9 mouse cellular contexts compared by ENCODE assay signal in the genomic region with DNA sequence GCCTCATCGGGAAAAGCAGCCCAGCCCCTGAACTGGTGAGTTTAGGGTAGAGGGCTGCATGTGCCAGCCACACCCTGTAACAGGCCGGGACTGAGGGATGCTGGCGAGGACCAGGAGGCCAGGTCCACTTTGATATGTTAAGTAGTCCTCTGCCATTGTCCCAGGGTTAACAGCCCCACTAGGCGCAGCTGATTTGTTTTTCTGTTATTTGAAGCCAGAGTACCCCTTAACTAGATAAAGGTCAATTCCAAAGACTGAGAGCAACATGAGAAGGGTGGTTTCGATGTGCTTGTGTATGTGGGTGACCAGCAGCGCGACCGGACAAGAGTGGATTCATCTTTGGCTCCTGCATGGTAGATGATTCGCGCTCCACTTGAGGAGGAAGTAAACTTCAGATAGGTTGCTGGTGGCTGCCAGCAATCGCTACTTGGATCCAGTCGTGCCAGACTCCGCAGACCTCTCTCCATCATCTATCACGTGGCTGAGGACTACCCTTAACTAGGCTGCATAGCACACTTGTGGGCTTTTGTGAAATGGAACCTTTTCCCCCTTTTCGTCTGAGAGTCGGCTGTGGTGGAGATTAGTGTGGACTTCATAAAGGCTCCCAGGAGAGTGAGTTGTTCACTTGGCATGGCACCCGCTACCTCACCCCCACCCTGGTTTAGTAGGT. TPM values are rescaled to one million over a fixed set of nuclear protein-coding genes. Genes with fewer than 3 reads are reported as not detected.
DNase-seq lines count a peak whose midpoint lies in the region; ATAC-seq and TF ChIP-seq lines count a peak whose summit lies in the region.
"Had no signal": no experiment of that assay in that cellular context is flagged by ENCODE, and none has a peak within 500 bp of the region (broad histone marks: within the 10 kb centered on the region; RNA-seq: fewer than 3 reads in every experiment).

No protein-coding gene starts in this region.

- 0 out of 2 replicates have a peak, but pooled peaks have one; percentile 8 for ATAC-seq in limb, embryonic 15.5 days (ENCODE audit: insufficient number of reproducible peaks, low FRiP score, low TSS enrichment, low read depth)

- H3K9me3 ChIP-seq in limb, embryonic 15.5 days = no peaks in the 10 kb centered on the region

- H3K4me2 ChIP-seq in limb, embryonic 15.5 days = peak overlapping the region; percentile 58

- H3K4me1 ChIP-seq in heart, adult 2 months (ENCODE audit: control insufficient read depth, insufficient read depth, low read length) = peaks cover 15% of the 10 kb centered on the region
- peaks cover 12% of the 10 kb centered on the region for H3K4me1 ChIP-seq in thymus, adult 2 months (replicated peaks; ENCODE audit: control insufficient read depth, insufficient read depth, low read length)
- peaks cover 39% of the 10 kb centered on the region for H3K4me1 ChIP-seq in limb, embryonic 15.5 days
- H3K4me1 ChIP-seq in lung, adult 2 months (ENCODE audit: control insufficient read depth, insufficient read depth, low read length) = peaks cover 13% of the 10 kb centered on the region

- H3K4me3 ChIP-seq in heart, adult 2 months = peak overlapping the region; percentile 92; the same call in 1 of the 2 replicates
- no peak overlapping the region for H3K4me3 ChIP-seq in thymus, adult 2 months (ENCODE audit: control insufficient read depth, insufficient read depth, low read length)
- H3K4me3 ChIP-seq in limb, embryonic 15.5 days = peak overlapping the region; percentile 75
- H3K4me3 ChIP-seq in lung, adult 2 months (replicated peaks; ENCODE audit: extremely low read depth, low read depth, low read length) = no peak overlapping the region

- no peak for TF ChIP-seq CTCF in heart, adult 2 months (IDR thresholded peaks at IDR 0.05)
- no peak for TF ChIP-seq CTCF in thymus, adult 2 months (IDR thresholded peaks at IDR 0.05; ENCODE audit: borderline replicate concordance, control insufficient read depth, extremely low read depth, insufficient read depth, low read length, poor library complexity)
- TF ChIP-seq CTCF in lung, adult 2 months (IDR thresholded peaks at IDR 0.05; ENCODE audit: insufficient read depth, low read length) = no peak

- peaks cover 12% of the 10 kb centered on the region for H3K36me3 ChIP-seq in heart, adult 2 months (ENCODE audit: control insufficient read depth, insufficient read depth, low read length)
- no peaks in the 10 kb centered on the region for H3K36me3 ChIP-seq in thymus, adult 2 months (ENCODE audit: control insufficient read depth, insufficient read depth, low read length)
- no peaks in the 10 kb centered on the region for H3K36me3 ChIP-seq in limb, embryonic 15.5 days

- no peak for TF ChIP-seq POLR2A in heart, adult 2 months (IDR thresholded peaks at IDR 0.05; ENCODE audit: insufficient read depth, low read depth, low read length)
- no peak for TF ChIP-seq POLR2A in thymus, adult 2 months (IDR thresholded peaks at IDR 0.05; ENCODE audit: control insufficient read depth, extremely low read depth, insufficient read depth, low read length, poor library complexity)
- TF ChIP-seq POLR2A in lung, adult 2 months (IDR thresholded peaks at IDR 0.05; ENCODE audit: borderline replicate concordance, extremely low read depth, low read depth, low read length) = no peak

- intact Hi-C loops in heart, adult 2 months (cut with DNase I) = loop anchor here (1.0 to 5.0 kb wide), 4 partner anchors 45 to 1140 kb away; no protein-coding TSS in a partner anchor
- intact Hi-C loops in heart, postnatal 10 days (cut with DNase I) = loop anchor here (2.0 to 10.0 kb wide), 4 partner anchors 45 to 315 kb away; a partner anchor contains a TSS

- peak overlapping the region; percentile 25 for H3K9ac ChIP-seq in heart, adult 2 months (ENCODE audit: low read depth, low read length)
- H3K9ac ChIP-seq in limb, embryonic 15.5 days = no peak overlapping the region

- H3K27me3 ChIP-seq in heart, adult 2 months (ENCODE audit: control insufficient read depth, insufficient read depth, low read length) = no peaks in the 10 kb centered on the region
- H3K27me3 ChIP-seq in thymus, adult 2 months (ENCODE audit: control insufficient read depth, insufficient read depth, low read length) = no peaks in the 10 kb centered on the region
- no peaks in the 10 kb centered on the region for H3K27me3 ChIP-seq in limb, embryonic 15.5 days
- H3K27me3 ChIP-seq: CH12.LX had no signal

- peaks cover 2% of the 10 kb centered on the region; the same call in 1 of the 2 replicates for H3K79me2 ChIP-seq in heart, adult 2 months (replicated peaks; ENCODE audit: control insufficient read depth, insufficient read depth, low read length)

- no peak for TF ChIP-seq EP300 in heart, adult 2 months (IDR thresholded peaks at IDR 0.05; ENCODE audit: insufficient read depth, low read depth, low read length)

- 60% methylated on average over 17 of the region's 17 CpGs for WGBS in heart, adult 2 months
- WGBS in thymus, adult 2 months = 96% methylated on average over 17 of the region's 17 CpGs
- 62% methylated on average over 17 of the region's 17 CpGs for WGBS in limb, embryonic 15.5 days
- WGBS in lung, adult 2 months = 74% methylated on average over 17 of the region's 17 CpGs

- peak overlapping the region; percentile 16; the same call in 1 of the 2 replicates for H3K27ac ChIP-seq in heart, adult 2 months
- no peak overlapping the region for H3K27ac ChIP-seq in thymus, adult 2 months (ENCODE audit: control insufficient read depth, insufficient read depth, low read length)
- peak overlapping the region; percentile 44; the same call in 1 of the 2 replicates for H3K27ac ChIP-seq in limb, embryonic 15.5 days

- DNase-seq in heart, adult 2 months = no peak
- no peak for DNase-seq in heart, postnatal 10 days
- DNase-seq in thymus, adult 2 months = peak; percentile 14
- DNase-seq in thymus, postnatal 10 days (ENCODE audit: low spot score in 2 of 2) = no peak
- DNase-seq in testis, postnatal 14 days (ENCODE audit: low spot score) = peak; percentile 26
- no peak for DNase-seq in ovary, adult 18-20 months (ENCODE audit: low spot score)
- DNase-seq in lung, adult 2 months = no peak

RNA-seq across cellular contexts. Expression of a gene that starts 56.0 kb away (rescaled TPM):
- not detected for total RNA-seq in heart, adult 2 months (2021)
- 0.53 and 0.70 TPM in 2 replicates for polyA plus RNA-seq in heart, adult 2 months (2012; rRNA removed)
- under 1 TPM; 0.12 TPM for total RNA-seq in heart, postnatal 10 days (2021)
- 0.26 and 0.34 TPM in 2 replicates for polyA plus RNA-seq in thymus, adult 2 months (2012; rRNA removed)
- 0.12 and 0.20 TPM in 2 replicates for polyA plus RNA-seq in limb, embryonic 15.5 days (2015; fragmentation: Nextera tagmentation; extraction: Ambion mirVana)
- polyA plus RNA-seq in lung, adult 2 months (2012; rRNA removed) = 4.0 and 5.7 TPM in 2 replicates
- total RNA-seq: CH12.LX had no signal

Comparison
In these comparisons a context has a peak if more than half of its experiments do, and no peak if none do; other contexts are left out.
1. DNase-seq: peak in thymus, adult 2 months (single experiment) and testis, postnatal 14 days (single experiment); none in heart, adult 2 months (0 of 2), heart, postnatal 10 days (0 of 2), thymus, postnatal 10 days (0 of 2), ovary, adult 18-20 months (single experiment) and lung, adult 2 months (single experiment).
2. H3K4me3 ChIP-seq: peak in heart, adult 2 months (single experiment) and limb, embryonic 15.5 days (single experiment); none in thymus, adult 2 months (single experiment) and lung, adult 2 months (single experiment).